Mouse (Mus musculus): ENCODE measurements around the gene Oaz2.

DNA sequence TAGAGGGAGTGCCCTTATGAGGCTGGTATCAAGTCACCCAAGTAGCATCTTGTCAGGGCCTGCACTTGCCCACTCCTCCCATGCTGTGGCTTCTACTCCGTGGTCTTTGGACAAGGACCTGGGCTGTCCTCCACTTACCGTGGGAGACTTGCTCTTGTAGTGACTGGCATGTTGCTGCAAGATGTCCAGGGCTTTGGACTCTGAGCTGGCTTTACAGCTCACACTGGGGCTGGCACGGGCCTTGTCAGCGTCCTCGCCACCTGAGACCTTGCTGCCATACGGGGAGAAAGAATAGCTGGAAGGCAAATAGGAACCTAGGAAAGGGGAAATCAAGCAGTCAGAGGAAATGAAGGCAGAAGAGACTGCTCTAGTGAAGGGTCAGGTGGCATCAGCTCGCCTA, 29.6 kb downstream of the Oaz2 start:
- TF ChIP-seq GATA1 (IDR thresholded peaks at IDR 0.05; ENCODE audit: low read length), result no peak
- TF ChIP-seq TAL1 (IDR thresholded peaks at IDR 0.05; ENCODE audit: low read length), result no peak
